Mouse (Mus musculus) embryonic fibroblast, embryonic 13.5 days (primary cell): ENCODE results near the gene Atp6v1a.

ENCODE experiments used
- CTCF ChIP-seq: IDR thresholded peaks from 2 replicates; pipeline ENCODE4 v1.5.1; 2011; ENCODE audit warnings: mild to moderate bottlenecking, control low read depth, low read length, moderate library complexity, borderline replicate concordance; ENCODE audit not compliant: insufficient read depth
- POLR2A ChIP-seq: IDR thresholded peaks from 2 replicates; pipeline ENCODE4 v1.6.1; 2011; ENCODE audit warnings: low read depth, mild to moderate bottlenecking, control low read depth, low read length, moderate library complexity

- TF ChIP-seq POLR2A = no peak; the same call in 1 of the 2 replicates
- no peak for TF ChIP-seq CTCF
Measured at GRCm38 (mm10) chr16:44136511-44137021, 2.9 kb downstream of the Atp6v1a start.
